8 mouse cellular contexts compared by ENCODE assay signal in the genomic region with DNA sequence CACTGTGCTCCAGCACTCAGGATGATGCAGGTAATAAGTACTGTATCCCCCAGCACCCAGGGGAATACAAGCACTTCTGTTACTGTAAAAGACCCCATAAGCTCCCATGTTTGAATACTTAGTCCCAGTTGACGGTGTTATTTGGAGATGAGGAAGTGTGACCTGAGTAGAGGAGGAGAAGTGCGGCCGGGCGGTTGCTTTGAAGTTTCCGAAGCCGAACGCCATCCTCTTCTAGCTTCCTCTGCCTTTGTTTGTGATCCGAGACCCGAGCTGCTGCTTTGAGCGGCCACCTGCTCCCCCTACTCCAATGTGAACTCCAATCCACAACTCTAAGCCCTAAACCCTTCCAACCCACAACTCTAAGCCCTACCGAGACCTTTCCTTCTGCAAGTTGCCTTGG.
A peak's percentile ranks its signal among the peaks of the same experiment; 100 is the strongest.
DNase-seq lines count a peak whose midpoint lies in the region; ATAC-seq and TF ChIP-seq lines count a peak whose summit lies in the region.

No protein-coding gene starts in this region.

- peak overlapping the region; percentile 30; the same call in 1 of the 2 replicates for H3K4me3 ChIP-seq in spleen, adult 2 months (ENCODE audit: extremely low read depth, insufficient read depth, insufficient read length)
- no peak overlapping the region for H3K4me3 ChIP-seq in forebrain, postnatal 0 days (ENCODE audit: low read depth, low read length)

- H3K27me3 ChIP-seq in spleen, adult 2 months (ENCODE audit: control insufficient read depth, insufficient read depth, low read length): no peaks in the 10 kb centered on the region
- no peaks in the 10 kb centered on the region for H3K27me3 ChIP-seq in forebrain, postnatal 0 days (ENCODE audit: insufficient read depth, low read length)

- H3K9ac ChIP-seq in forebrain, postnatal 0 days: no peak overlapping the region

- no peak overlapping the region for H3K27ac ChIP-seq in spleen, adult 2 months (ENCODE audit: insufficient read depth, low read length)
- no peak overlapping the region for H3K27ac ChIP-seq in forebrain, postnatal 0 days (ENCODE audit: low read depth, low read length)

- 0% methylated on average over 11 of the region's 11 CpGs for WGBS in spleen, adult 2 months
- WGBS in forebrain, postnatal 0 days: 12% methylated on average over 11 of the region's 11 CpGs

- H3K9me3 ChIP-seq in forebrain, postnatal 0 days (ENCODE audit: low read length): no peaks in the 10 kb centered on the region

- TF ChIP-seq CTCF in spleen, adult 2 months (IDR thresholded peaks at IDR 0.05; ENCODE audit: extremely low read depth, insufficient read depth, insufficient read length, insufficient replicate concordance): no peak
- no peak for TF ChIP-seq CTCF in forebrain, postnatal 0 days (IDR thresholded peaks at IDR 0.05; ENCODE audit: low read depth)

- peak overlapping the region; percentile 45 for H3K4me2 ChIP-seq in forebrain, postnatal 0 days (ENCODE audit: low read depth)

- no peak for DNase-seq in spleen, adult 2 months (ENCODE audit: low read depth in 1 of 2, low spot score in 2 of 2)
- DNase-seq in spleen, postnatal 14 days (ENCODE audit: low spot score in 2 of 2): no peak
- DNase-seq in forebrain, postnatal 0 days: no peak
- DNase-seq in mesoderm, embryonic 11.5 days (ENCODE audit: low read depth, low spot score): peak; percentile 58
- DNase-seq in cerebellum, adult 8-10 months: no peak
- no peak for DNase-seq in adrenal gland, adult 2 months
- no peak for DNase-seq in testis, postnatal 14 days (ENCODE audit: low spot score)
- DNase-seq in ovary, postnatal 36 days (ENCODE audit: low spot score): no peak

- TF ChIP-seq POLR2A in spleen, adult 2 months (IDR thresholded peaks at IDR 0.05; ENCODE audit: low read depth, low read length): no peak

- H3K4me1 ChIP-seq in spleen, adult 2 months (ENCODE audit: control insufficient read depth, insufficient read depth, insufficient read length): no peaks in the 10 kb centered on the region; the same call in 1 of the 2 replicates
- H3K4me1 ChIP-seq in forebrain, postnatal 0 days (ENCODE audit: insufficient read depth): peaks cover 12% of the 10 kb centered on the region

- no peak for ATAC-seq in forebrain, postnatal 0 days

- H3K36me3 ChIP-seq in spleen, adult 2 months (ENCODE audit: control insufficient read depth, insufficient read depth, low read length): no peaks in the 10 kb centered on the region
- no peaks in the 10 kb centered on the region for H3K36me3 ChIP-seq in forebrain, postnatal 0 days (ENCODE audit: insufficient read depth)
